Mouse (Mus musculus) embryo, embryonic 10 days (tissue): ENCODE measurements at regions not wholly inside any gene's neighbourhood (a gene's known extent, or its start where the extent isn't known, plus 50 kb on each side); places are given as distances from the start of the nearest gene placed in this dataset.
A peak's percentile ranks its signal among the peaks of the same experiment; 100 is the strongest.

Experiments
- DNase-seq: peaks from one replicate; pipeline ENCODE4 v3.0.0-alpha.2; 2015; ENCODE audit warnings: low spot score

GRCm38 (mm10) chr13:84345791-84346511, 123.9 kb downstream of the Tmem161b start:
- peak; percentile 24 for DNase-seq

GRCm38 (mm10) chr13:84346569-84346968, 124.5 kb downstream of the Tmem161b start:
- no peak for DNase-seq

GRCm38 (mm10) chr13:84347181-84347913, 125.3 kb downstream of the Tmem161b start:
- peak; percentile 39 for DNase-seq

- DNase-seq: peak; percentile 98
Observed at GRCm38 (mm10) chr13:84347914-84348700, 126.0 kb downstream of the Tmem161b start.

- no peak for DNase-seq
Observed at GRCm38 (mm10) chr13:84348701-84348975, 126.5 kb downstream of the Tmem161b start.

- peak; percentile 72 for DNase-seq
Observed at GRCm38 (mm10) chr13:84349001-84349720, 127.1 kb downstream of the Tmem161b start.

- DNase-seq: no peak
Observed at GRCm38 (mm10) chr13:84349721-84350040, 127.6 kb downstream of the Tmem161b start.

- DNase-seq: no peak
Observed at GRCm38 (mm10) chr13:84350791-84351190, 128.7 kb downstream of the Tmem161b start.

GRCm38 (mm10) chr13:84356455-84356854, 134.4 kb downstream of the Tmem161b start:
- peak; percentile 16 for DNase-seq

- DNase-seq: no peak
Observed at GRCm38 (mm10) chr13:84360536-84360935, 138.4 kb downstream of the Tmem161b start.

GRCm38 (mm10) chr13:84364069-84364468, 142.0 kb downstream of the Tmem161b start:
- DNase-seq: no peak

- DNase-seq: no peak
Observed at GRCm38 (mm10) chr13:84365503-84365902, 143.4 kb downstream of the Tmem161b start.

- DNase-seq: no peak
Observed at GRCm38 (mm10) chr13:84366017-84366416, 143.9 kb downstream of the Tmem161b start.

GRCm38 (mm10) chr13:84366839-84367238, 144.7 kb downstream of the Tmem161b start:
- no peak for DNase-seq

GRCm38 (mm10) chr13:84368225-84368624, 146.1 kb downstream of the Tmem161b start:
- no peak for DNase-seq

- DNase-seq: no peak
Observed at GRCm38 (mm10) chr13:84374711-84375257, 152.7 kb downstream of the Tmem161b start.

GRCm38 (mm10) chr13:84375941-84376340, 153.8 kb downstream of the Tmem161b start:
- no peak for DNase-seq

GRCm38 (mm10) chr13:84378553-84379332, 156.6 kb downstream of the Tmem161b start:
- no peak for DNase-seq

- no peak for DNase-seq
Observed at GRCm38 (mm10) chr13:84391554-84391953, 169.5 kb downstream of the Tmem161b start.

GRCm38 (mm10) chr13:84398476-84399344, 176.6 kb downstream of the Tmem161b start:
- peak; percentile 57 for DNase-seq
